Mouse (Mus musculus) subcutaneous adipose tissue, adult 2 months (tissue): ENCODE results near the gene Faap100. TPM values are rescaled to one million over a fixed set of nuclear protein-coding genes. Genes with fewer than 3 reads are reported as not detected.

Experiments used
- polyA plus RNA-seq: library from polyadenylated mRNA; depleted of rRNA; stranded (reverse); fragments of >200 nt; gene quantifications from 2 replicates; pipeline ENCODE4 v1.2.3, GENCODE M21; 2012; ENCODE audit warnings: low replicate concordance; rRNA removed

The Faap100 gene
- polyA plus RNA-seq = 33.9 and 79.5 TPM in 2 replicates

DNA sequence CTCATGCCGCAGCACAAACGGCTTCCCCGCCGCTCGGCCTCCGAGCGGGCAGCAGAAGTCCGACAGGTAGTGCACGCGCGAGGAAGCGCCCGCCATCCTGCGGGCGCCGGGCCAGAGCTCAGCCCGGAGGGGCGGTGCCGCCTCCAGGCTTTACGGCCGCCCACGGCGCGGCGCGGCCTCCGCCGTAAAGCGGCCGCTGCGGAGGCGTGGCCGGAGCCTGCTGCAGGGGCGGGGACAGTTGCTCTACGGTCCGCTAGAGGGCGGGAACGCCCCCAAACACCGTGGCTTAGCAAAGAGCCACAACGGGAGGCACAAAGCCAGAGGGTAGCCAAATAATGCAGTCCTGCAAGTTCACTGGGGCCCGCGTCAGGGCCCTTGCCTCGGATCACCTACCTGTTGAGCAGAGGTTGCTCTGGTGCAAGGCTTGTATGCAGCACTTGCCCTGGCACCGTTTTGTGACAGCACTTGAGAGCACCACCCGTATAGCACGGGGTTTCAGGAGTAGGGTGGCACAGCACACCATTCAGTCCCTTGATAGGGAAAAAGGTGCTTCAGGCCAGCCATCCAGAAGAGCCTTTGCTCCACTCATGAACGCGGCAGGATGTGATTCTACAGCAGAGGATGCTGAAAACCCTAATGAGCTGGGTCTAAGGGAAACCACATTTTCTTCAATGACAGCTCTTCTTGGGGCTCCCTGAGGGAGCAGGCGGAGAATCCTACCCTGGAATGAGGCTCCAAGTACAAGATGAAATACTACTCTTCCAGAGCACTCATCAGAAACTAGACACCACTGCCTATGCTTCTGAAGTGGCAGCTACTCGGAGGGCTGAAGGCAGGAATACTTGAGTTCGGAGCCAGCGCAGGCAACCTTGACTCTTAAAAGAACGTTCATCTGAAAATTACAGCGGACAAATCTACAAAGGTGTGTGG is at the start of gene Faap100:
Gene Faap100 (minus strand): TSS at position 154 of the 930 bp plus-strand sequence.

GRCm38 (mm10) chr11:120361295-120361694 is 17.3 kb downstream of the Faap100 start, which contains the start of gene Fscn2:
Gene Fscn2, plus strand, starts transcription at chr11:120361534.

DNA sequence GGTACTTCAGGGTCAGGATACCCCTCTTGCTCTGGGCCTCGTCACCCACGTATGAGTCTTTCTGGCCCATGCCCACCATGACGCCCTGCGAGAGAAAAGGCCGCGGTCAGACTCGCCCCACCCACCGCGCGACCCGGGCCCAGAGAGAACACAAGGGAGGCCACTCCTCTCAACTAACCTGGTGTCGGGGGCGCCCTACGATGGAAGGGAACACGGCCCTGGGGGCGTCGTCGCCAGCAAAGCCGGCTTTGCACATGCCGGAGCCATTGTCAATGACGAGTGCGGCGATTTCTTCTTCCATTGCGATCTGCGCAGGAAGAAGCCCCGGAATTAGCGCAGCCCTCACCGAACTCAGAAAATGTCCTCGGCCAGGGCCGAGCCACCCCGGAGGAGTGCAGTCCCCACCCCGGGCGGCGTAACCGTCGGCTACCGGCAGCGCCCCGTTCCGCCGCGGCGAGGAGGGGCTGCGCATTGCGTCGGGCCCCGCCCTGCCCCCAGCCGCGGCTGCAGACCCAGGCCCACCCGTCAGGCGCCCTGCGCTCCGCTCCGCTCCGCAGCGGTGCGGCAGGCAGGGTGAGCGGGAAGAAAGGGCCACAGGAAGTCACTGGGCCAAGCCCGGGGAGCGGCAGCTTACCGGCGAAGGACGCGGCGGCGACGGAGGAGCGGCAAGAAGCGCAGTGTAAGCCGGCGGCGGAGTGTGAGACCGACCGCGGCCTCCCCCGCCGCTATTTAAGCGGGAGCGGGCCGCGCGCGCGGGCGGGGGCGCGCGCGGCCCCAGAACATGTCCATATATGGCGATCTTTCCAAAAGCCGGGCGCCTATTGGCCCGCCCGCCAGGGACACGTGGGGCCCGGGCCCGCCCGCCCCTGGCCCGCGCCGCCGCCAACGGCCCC is 30.5 kb downstream of the Faap100 start, which contains the start of gene Actg1:
Gene Actg1 (minus strand): TSS at position 752 of the 893 bp plus-strand sequence.

Other genes starting within 250 kb of the Faap100 start
- 197 and 248 TPM in 2 replicates for gene Slc38a10, start 227.4 kb downstream of the Faap100 start, polyA plus RNA-seq
- 11.1 and 14.7 TPM in 2 replicates for gene Bahcc1, start 145.8 kb downstream of the Faap100 start, polyA plus RNA-seq
- gene Actg1, start 30.2 kb downstream of the Faap100 start, polyA plus RNA-seq = 1,196 and 1,314 TPM in 2 replicates
- gene Fscn2, start 17.2 kb downstream of the Faap100 start, polyA plus RNA-seq = not detected in 2 replicates
- 67.6 and 68.3 TPM in 2 replicates for gene Nploc4, start 58.9 kb upstream of the Faap100 start, polyA plus RNA-seq
- 0.09 TPM in 1 of 2 replicates, not detected in the other for gene Tspan10, start 63.9 kb upstream of the Faap100 start, polyA plus RNA-seq
- 0.70 and 1.1 TPM in 2 replicates for gene Pde6g, start 74.7 kb upstream of the Faap100 start, polyA plus RNA-seq
- gene Oxld1, start 79.3 kb upstream of the Faap100 start, polyA plus RNA-seq = 27.4 and 32.4 TPM in 2 replicates
- gene Ccdc137, start 79.4 kb upstream of the Faap100 start, polyA plus RNA-seq = 15.0 and 26.0 TPM in 2 replicates
- gene Arl16, start 88.8 kb upstream of the Faap100 start, polyA plus RNA-seq = 29.0 and 40.5 TPM in 2 replicates
- gene Mrpl12, start 105.8 kb upstream of the Faap100 start, polyA plus RNA-seq = 108 and 111 TPM in 2 replicates
- gene Slc25a10, start 113.1 kb upstream of the Faap100 start, polyA plus RNA-seq = 651 and 925 TPM in 2 replicates
- 1.3 and 3.8 TPM in 2 replicates for gene Gcgr, start 151.9 kb upstream of the Faap100 start, polyA plus RNA-seq
- 157 and 174 TPM in 2 replicates for gene Mcrip1, start 171.0 kb upstream of the Faap100 start, polyA plus RNA-seq
- gene Ppp1r27, start 172.4 kb upstream of the Faap100 start, polyA plus RNA-seq = not detected in 2 replicates
- 212 and 315 TPM in 2 replicates for gene P4hb, start 194.5 kb upstream of the Faap100 start, polyA plus RNA-seq
- 706 and 742 TPM in 2 replicates for gene Arhgdia, start 202.9 kb upstream of the Faap100 start, polyA plus RNA-seq
- gene Alyref, start 219.6 kb upstream of the Faap100 start, polyA plus RNA-seq = 26.4 and 41.1 TPM in 2 replicates
- 102 and 121 TPM in 2 replicates for gene Anapc11, start 219.7 kb upstream of the Faap100 start, polyA plus RNA-seq
- gene Npb, start 229.7 kb upstream of the Faap100 start, polyA plus RNA-seq = 0.39 and 2.5 TPM in 2 replicates
- gene Pcyt2, start 239.2 kb upstream of the Faap100 start, polyA plus RNA-seq = 202 and 224 TPM in 2 replicates
- 63.3 and 73.1 TPM in 2 replicates for gene Sirt7, start 246.5 kb upstream of the Faap100 start, polyA plus RNA-seq